Mouse (Mus musculus): ENCODE data around the gene Nek10. TPM values are rescaled to one million over a fixed set of nuclear protein-coding genes. Genes with fewer than 3 reads are reported as not detected.

Nek10 gene
- total and polyA plus RNA-seq, 3 experiments: 0.01 to 0.04 TPM; not detected in 1

- H3K4me1 ChIP-seq (ENCODE audit: control insufficient read depth in 1 of 2, insufficient read depth in 2 of 2): 0 out of 4 replicates have a peak, but pooled peaks cover 0 to 2% of the 10 kb centered on the region in 2 experiments
Measured at GRCm38 (mm10) chr14:14984710-14985647, 181.8 kb downstream of the Nek10 start.

GRCm38 (mm10) chr14:14987403-14987802 lies 184.2 kb downstream of the Nek10 start:
- no peak overlapping the region for H3K4me2 ChIP-seq (ENCODE audit: insufficient read depth, low read depth, poor library complexity, severe bottlenecking)
- H3K9ac ChIP-seq (ENCODE audit: insufficient read depth, low read depth): no peak overlapping the region
- dilution Hi-C loops (cut with MboI; ENCODE audit: extremely low pct_ligation_motif_present, extremely low pct_unique_long_range_greater_than_20kb, low sequenced_read_pairs): no loop called here
- DNase-seq (ENCODE audit: extremely low read depth): no peak
- in situ Hi-C loops (cut with MboI; ENCODE audit: low pct_ligation_motif_present, low pct_unique_long_range_greater_than_20kb, low sequenced_read_pairs): loop anchor here (25.0 kb wide), 1 partner anchor 100 kb away; no protein-coding TSS in a partner anchor
- H3K36me3 ChIP-seq (replicated peaks in 1 of 2; ENCODE audit: control insufficient read depth in 1 of 2, insufficient read depth in 1 of 2, low read length in 1 of 2): no peaks in the 10 kb centered on the region
- H3K9me3 ChIP-seq (replicated peaks; ENCODE audit: low read length): no peaks in the 10 kb centered on the region
- no peak overlapping the region for H3K4me3 ChIP-seq (replicated peaks in 1 of 3; ENCODE audit: low read depth in 2 of 3, low read length in 2 of 3, poor library complexity in 1 of 3)
- H3K4me1 ChIP-seq (ENCODE audit: control insufficient read depth in 1 of 2, insufficient read depth in 2 of 2): 0 out of 4 replicates have a peak, but pooled peaks cover 0 to 2% of the 10 kb centered on the region in 2 experiments
- no peaks in the 10 kb centered on the region for H3K79me2 ChIP-seq (replicated peaks; ENCODE audit: control insufficient read depth, extremely low read depth, insufficient read depth, poor library complexity, severe bottlenecking)
- H3K27me3 ChIP-seq (replicated peaks): no peaks in the 10 kb centered on the region
- no peak overlapping the region for H3K27ac ChIP-seq (ENCODE audit: insufficient read depth, low read depth)
- TF ChIP-seq ZMIZ1 (IDR thresholded peaks at IDR 0.05; ENCODE audit: low read depth, low read length) (no peak), TBP (conservative IDR thresholded peaks at IDR 0.05; ENCODE audit: low read depth, low read length) (no peak), JUN (IDR thresholded peaks at IDR 0.05; ENCODE audit: insufficient read depth, low read depth, low read length) (no peak), RCOR1 (conservative IDR thresholded peaks at IDR 0.05; ENCODE audit: low read depth, low read length) (no peak), MEF2A (IDR thresholded peaks at IDR 0.05; ENCODE audit: borderline replicate concordance, low read depth, low read length) (no peak), PAX5 (IDR thresholded peaks at IDR 0.05; ENCODE audit: low read length) (no peak), KAT2A (IDR thresholded peaks at IDR 0.05; ENCODE audit: insufficient replicate concordance, low read length) (no peak), MAFK (IDR thresholded peaks at IDR 0.05; ENCODE audit: insufficient replicate concordance, low read length) (no peak), E2F4 (IDR thresholded peaks at IDR 0.05; ENCODE audit: insufficient replicate concordance, low read depth, low read length) (no peak), MAX (IDR thresholded peaks at IDR 0.05; ENCODE audit: low read length) (no peak), SMC3 (IDR thresholded peaks at IDR 0.05; ENCODE audit: low read depth, low read length) (no peak), BHLHE40 (IDR thresholded peaks at IDR 0.05; ENCODE audit: low read depth, low read length) (no peak), IRF4 (IDR thresholded peaks at IDR 0.05; ENCODE audit: low read depth, low read length) (no peak), MAZ (IDR thresholded peaks at IDR 0.05; ENCODE audit: low read depth, low read length) (no peak), GABPA (IDR thresholded peaks at IDR 0.05; ENCODE audit: insufficient replicate concordance, low read depth, low read length) (no peak)

More at GRCm38 (mm10) chr14:14984710-14985647, 181.8 kb downstream of the Nek10 start:
- Histone ChIP-seq H3K9ac (ENCODE audit: insufficient read depth, low read depth) (no peak overlapping the region), H3K4me2 (ENCODE audit: insufficient read depth, low read depth, poor library complexity, severe bottlenecking) (no peak overlapping the region), H3K79me2 (replicated peaks; ENCODE audit: control insufficient read depth, extremely low read depth, insufficient read depth, poor library complexity, severe bottlenecking) (no peaks in the 10 kb centered on the region), H3K4me3 (replicated peaks in 1 of 3; ENCODE audit: low read depth in 2 of 3, low read length in 2 of 3, poor library complexity in 1 of 3) (no peak overlapping the region), H3K36me3 (replicated peaks in 1 of 2; ENCODE audit: control insufficient read depth in 1 of 2, insufficient read depth in 1 of 2, low read length in 1 of 2) (no peaks in the 10 kb centered on the region), H3K27ac (ENCODE audit: insufficient read depth, low read depth) (no peak overlapping the region), H3K9me3 (replicated peaks; ENCODE audit: low read length) (no peaks in the 10 kb centered on the region), H3K27me3 (replicated peaks) (no peaks in the 10 kb centered on the region)
- dilution Hi-C loops (cut with MboI; ENCODE audit: extremely low pct_ligation_motif_present, extremely low pct_unique_long_range_greater_than_20kb, low sequenced_read_pairs): no loop called here
- no peak for TF ChIP-seq NRF1 (IDR thresholded peaks at IDR 0.05; ENCODE audit: low read depth, low read length)
- no peak for TF ChIP-seq MXI1 (IDR thresholded peaks at IDR 0.05; ENCODE audit: low read depth, low read length)
- no peak for TF ChIP-seq ETS1 (conservative IDR thresholded peaks at IDR 0.05; ENCODE audit: low read depth, low read length)
- 0 out of 2 replicates have a peak, but pooled peaks have one; percentile 33 for TF ChIP-seq ZNF384 (IDR thresholded peaks at IDR 0.05; ENCODE audit: low read depth, low read length)
- no peak for TF ChIP-seq CHD1 (IDR thresholded peaks at IDR 0.05; ENCODE audit: low read depth, low read length)
- peak; percentile 34; the same call in 1 of the 2 replicates for TF ChIP-seq ZC3H11A (IDR thresholded peaks at IDR 0.05; ENCODE audit: low read depth, low read length)
- TF ChIP-seq KAT2A (IDR thresholded peaks at IDR 0.05; ENCODE audit: insufficient replicate concordance, low read length): no peak
- no peak for TF ChIP-seq MYC (IDR thresholded peaks at IDR 0.05; ENCODE audit: low read depth, low read length)
- peak; percentile 23; the same call in 1 of the 2 replicates for TF ChIP-seq IRF4 (IDR thresholded peaks at IDR 0.05; ENCODE audit: low read depth, low read length)
- peak; percentile 60 to 91 for TF ChIP-seq CTCF (conservative IDR thresholded peaks at IDR 0.05 in 1 of 2, IDR thresholded peaks at IDR 0.05 in 1 of 2; ENCODE audit: low read depth in 2 of 2, low read length in 2 of 2)
- no peak for TF ChIP-seq TBP (conservative IDR thresholded peaks at IDR 0.05; ENCODE audit: low read depth, low read length)
- TF ChIP-seq BHLHE40 (IDR thresholded peaks at IDR 0.05; ENCODE audit: low read depth, low read length): no peak
- TF ChIP-seq CHD2 (IDR thresholded peaks at IDR 0.05; ENCODE audit: low read length): no peak
- no peak for TF ChIP-seq POLR2A (IDR thresholded peaks at IDR 0.05; ENCODE audit: low read depth, low read length)
- no peak for TF ChIP-seq ZKSCAN1 (IDR thresholded peaks at IDR 0.05; ENCODE audit: borderline replicate concordance, low read depth, low read length)
- TF ChIP-seq E2F4 (IDR thresholded peaks at IDR 0.05; ENCODE audit: insufficient replicate concordance, low read depth, low read length): no peak
- no peak for TF ChIP-seq UBTF (IDR thresholded peaks at IDR 0.05; ENCODE audit: low read depth, low read length)
- TF ChIP-seq POLR2AphosphoS2 (IDR thresholded peaks at IDR 0.05; ENCODE audit: low read depth, low read length): no peak
- 0 out of 2 replicates have a peak, but pooled peaks have one; percentile 14 for TF ChIP-seq ELF1 (IDR thresholded peaks at IDR 0.05; ENCODE audit: low read depth, low read length)
- no peak for TF ChIP-seq JUN (IDR thresholded peaks at IDR 0.05; ENCODE audit: insufficient read depth, low read depth, low read length)
- TF ChIP-seq MAZ (IDR thresholded peaks at IDR 0.05; ENCODE audit: low read depth, low read length): no peak
- TF ChIP-seq USF1 (IDR thresholded peaks at IDR 0.05; ENCODE audit: low read depth, low read length): no peak
- no peak for TF ChIP-seq SIN3A (IDR thresholded peaks at IDR 0.05; ENCODE audit: low read length)
- TF ChIP-seq EP300 (IDR thresholded peaks at IDR 0.05; ENCODE audit: low read length): no peak
- TF ChIP-seq USF2 (conservative IDR thresholded peaks at IDR 0.05; ENCODE audit: low read depth, low read length): no peak
- no peak for TF ChIP-seq TCF12 (IDR thresholded peaks at IDR 0.05; ENCODE audit: low read depth, low read length)
- TF ChIP-seq MAX (IDR thresholded peaks at IDR 0.05; ENCODE audit: low read length): no peak
- TF ChIP-seq RCOR1 (conservative IDR thresholded peaks at IDR 0.05; ENCODE audit: low read depth, low read length): no peak
- TF ChIP-seq HCFC1 (IDR thresholded peaks at IDR 0.05; ENCODE audit: low read depth, low read length): no peak
- no peak for TF ChIP-seq PAX5 (IDR thresholded peaks at IDR 0.05; ENCODE audit: low read length)
- TF ChIP-seq NELFE (IDR thresholded peaks at IDR 0.05; ENCODE audit: low read depth, low read length): peak; percentile 32; the same call in 1 of the 2 replicates
- no peak for TF ChIP-seq GABPA (IDR thresholded peaks at IDR 0.05; ENCODE audit: insufficient replicate concordance, low read depth, low read length)
- no peak for TF ChIP-seq MEF2A (IDR thresholded peaks at IDR 0.05; ENCODE audit: borderline replicate concordance, low read depth, low read length)
- TF ChIP-seq ZMIZ1 (IDR thresholded peaks at IDR 0.05; ENCODE audit: low read depth, low read length): no peak
- TF ChIP-seq SMC3 (IDR thresholded peaks at IDR 0.05; ENCODE audit: low read depth, low read length): peak; percentile 88
- no peak for TF ChIP-seq JUND (conservative IDR thresholded peaks at IDR 0.05; ENCODE audit: low read depth, low read length)
- TF ChIP-seq MAFK (IDR thresholded peaks at IDR 0.05; ENCODE audit: insufficient replicate concordance, low read length): no peak
- TF ChIP-seq RAD21 (IDR thresholded peaks at IDR 0.05; ENCODE audit: low read depth, low read length): peak; percentile 78
- DNase-seq (ENCODE audit: extremely low read depth): peak; percentile 79
- in situ Hi-C loops (cut with MboI; ENCODE audit: low pct_ligation_motif_present, low pct_unique_long_range_greater_than_20kb, low sequenced_read_pairs): loop anchor here (25.0 kb wide), 1 partner anchor 98 kb away; no protein-coding TSS in a partner anchor
